Mouse (Mus musculus) brown adipose tissue, adult 24 weeks (tissue): ENCODE results near the gene Lamb1. TPM values are rescaled to one million over a fixed set of nuclear protein-coding genes. Genes with fewer than 3 reads are reported as not detected.
A peak's percentile ranks its signal among the peaks of the same experiment; 100 is the strongest.

Source experiments
- H3K27ac ChIP-seq: fragments of 200-500 bp; replicated peaks from 2 replicates; pipeline ENCODE4 v1.5.1; 2012; ENCODE audit warnings: low read depth, mild to moderate bottlenecking, low read length
- H3K4me1 ChIP-seq: fragments of 200-500 bp; 2 replicates; pipeline ENCODE4 v1.6.1; 2012; ENCODE audit warnings: low read length, mixed read lengths; ENCODE audit not compliant: control insufficient read depth, insufficient read depth, insufficient read length
- H3K4me3 ChIP-seq: fragments of 200-500 bp; 2 replicates; pipeline ENCODE4 v1.5.1; 2012; ENCODE audit warnings: low read depth, mild to moderate bottlenecking, low read length, moderate library complexity; ENCODE audit not compliant: insufficient read depth
- polyA plus RNA-seq: library from polyadenylated mRNA; stranded (reverse); fragments of >200 nt; gene quantifications from 2 replicates; pipeline ENCODE4 v1.2.4, GENCODE M21; 2012; ENCODE audit not compliant: missing spikeins, insufficient read depth, insufficient read length

Lamb1 gene
- polyA plus RNA-seq, 1 experiment: 41.1 TPM

GRCm38 (mm10) chr12:31350191-31350943 is 85.3 kb downstream of the Lamb1 start:
- Histone ChIP-seq H3K4me1 (peaks cover 2% of the 10 kb centered on the region; the same call in 1 of the 2 replicates), H3K27ac (peak overlapping the region; percentile 90), H3K4me3 (peak overlapping the region; percentile 94)

GRCm38 (mm10) chr12:31350944-31351928 is 86.2 kb downstream of the Lamb1 start, which contains the start of gene Dld:
Gene Dld (minus strand): TSS chr12:31351453.
- H3K4me3 ChIP-seq: peak within 1 kb of the TSS; percentile 94
- peak within 1 kb of the TSS; percentile 90 for H3K27ac ChIP-seq

GRCm38 (mm10) chr12:31366428-31366827 is 101.4 kb downstream of the Lamb1 start:
- H3K27ac ChIP-seq: no peak overlapping the region
- no peak overlapping the region for H3K4me3 ChIP-seq
- H3K4me1 ChIP-seq: no peaks in the 10 kb centered on the region

More at GRCm38 (mm10) chr12:31350944-31351928, 86.2 kb downstream of the Lamb1 start, which contains the start of gene Dld:
- H3K4me1 ChIP-seq: peaks cover 2% of the 10 kb centered on the region; the same call in 1 of the 2 replicates

- H3K4me3 ChIP-seq: no peak overlapping the region
- H3K27ac ChIP-seq: no peak overlapping the region
- no peaks in the 10 kb centered on the region for H3K4me1 ChIP-seq
These were observed 102.7 kb downstream of the Lamb1 start for GRCm38 (mm10) chr12:31367721-31368120.

GRCm38 (mm10) chr12:31369118-31369517 is 104.1 kb downstream of the Lamb1 start:
- H3K4me1 ChIP-seq: no peaks in the 10 kb centered on the region
- no peak overlapping the region for H3K27ac ChIP-seq
- no peak overlapping the region for H3K4me3 ChIP-seq

- H3K27ac ChIP-seq: no peak overlapping the region
These were observed 104.6 kb downstream of the Lamb1 start for GRCm38 (mm10) chr12:31369656-31370055.

GRCm38 (mm10) chr12:31374603-31375282 is 109.7 kb downstream of the Lamb1 start:
- no peak overlapping the region for H3K27ac ChIP-seq
- no peak overlapping the region for H3K4me3 ChIP-seq
- H3K4me1 ChIP-seq: no peaks in the 10 kb centered on the region

More at GRCm38 (mm10) chr12:31369656-31370055, 104.6 kb downstream of the Lamb1 start:
- Histone ChIP-seq H3K4me3 (no peak overlapping the region), H3K4me1 (no peaks in the 10 kb centered on the region)

GRCm38 (mm10) chr12:31375283-31375615 is 110.2 kb downstream of the Lamb1 start:
- Histone ChIP-seq H3K27ac (no peak overlapping the region), H3K4me3 (no peak overlapping the region), H3K4me1 (no peaks in the 10 kb centered on the region)

- H3K4me1 ChIP-seq: no peaks in the 10 kb centered on the region
- H3K4me3 ChIP-seq: no peak overlapping the region
- H3K27ac ChIP-seq: no peak overlapping the region
These were observed 111.4 kb downstream of the Lamb1 start for GRCm38 (mm10) chr12:31376326-31376950.

GRCm38 (mm10) chr12:31377241-31377640 is 112.2 kb downstream of the Lamb1 start:
- no peak overlapping the region for H3K4me3 ChIP-seq
- no peak overlapping the region for H3K27ac ChIP-seq
- no peaks in the 10 kb centered on the region for H3K4me1 ChIP-seq

Other genes starting within 250 kb of the Lamb1 start
- 0.50 TPM in 1 of 2 replicates, not detected in the other for gene Fam110c, start 191.4 kb upstream of the Lamb1 start, polyA plus RNA-seq
- not detected in 2 replicates for gene Gm6993, start 24.5 kb upstream of the Lamb1 start, polyA plus RNA-seq
- 928 and 1,239 TPM in 2 replicates for gene Dld, start 86.2 kb downstream of the Lamb1 start, polyA plus RNA-seq
- not detected in 2 replicates for gene Slc26a3, start 125.6 kb downstream of the Lamb1 start, polyA plus RNA-seq
- gene Cbll1, start 234.4 kb downstream of the Lamb1 start, polyA plus RNA-seq: 5.6 and 7.8 TPM in 2 replicates